13 mouse cellular contexts compared by ENCODE assay signal in genomic region chr7:90037736-90038135, GRCm38 (mm10).
"Had no signal": no experiment of that assay in that cellular context is flagged by ENCODE, and none has a peak within 500 bp of the region (broad histone marks: within the 10 kb centered on the region; RNA-seq: fewer than 3 reads in every experiment).

No protein-coding gene starts in this region.

- DNase-seq: kidney, adult 18-20 months; kidney, postnatal 10 days; kidney, postnatal 4 days; lung, embryonic 14.5 days; lung, postnatal 10 days; right cerebral cortex, adult 18-20 months; right cerebral cortex, postnatal 25 days; thymus, adult 18-20 months; thymus, postnatal 14 days had no signal

- H3K27me3 ChIP-seq: midbrain, embryonic 13.5 days; neural tube, embryonic 15.5 days had no signal

- H3K9ac ChIP-seq: lung, embryonic 14.5 days; midbrain, embryonic 13.5 days; neural tube, embryonic 15.5 days had no signal

- H3K27ac ChIP-seq: layer of hippocampus, adult 2 months; midbrain, embryonic 13.5 days; neural tube, embryonic 15.5 days had no signal

- ATAC-seq: midbrain, embryonic 13.5 days had no signal

- H3K4me3 ChIP-seq: layer of hippocampus, adult 2 months; midbrain, embryonic 13.5 days; myocyte; neural tube, embryonic 15.5 days had no signal

- H3K4me1 ChIP-seq: neural tube, embryonic 15.5 days had no signal

- H3K9me3 ChIP-seq: midbrain, embryonic 13.5 days; neural tube, embryonic 15.5 days had no signal

- H3K36me3 ChIP-seq: midbrain, embryonic 13.5 days; neural tube, embryonic 15.5 days had no signal

- H3K4me2 ChIP-seq: lung, embryonic 14.5 days; midbrain, embryonic 13.5 days; neural tube, embryonic 15.5 days had no signal
